Mouse (Mus musculus) Muller cell, postnatal 12 days (primary cell): Measurements from ENCODE around the gene Tmc3.

Experiments
- DNase-seq: peaks from one replicate; pipeline ENCODE4 v3.0.0-alpha.2; 2015; ENCODE audit errors: inconsistent ontology term

Gene Tmc3

DNA sequence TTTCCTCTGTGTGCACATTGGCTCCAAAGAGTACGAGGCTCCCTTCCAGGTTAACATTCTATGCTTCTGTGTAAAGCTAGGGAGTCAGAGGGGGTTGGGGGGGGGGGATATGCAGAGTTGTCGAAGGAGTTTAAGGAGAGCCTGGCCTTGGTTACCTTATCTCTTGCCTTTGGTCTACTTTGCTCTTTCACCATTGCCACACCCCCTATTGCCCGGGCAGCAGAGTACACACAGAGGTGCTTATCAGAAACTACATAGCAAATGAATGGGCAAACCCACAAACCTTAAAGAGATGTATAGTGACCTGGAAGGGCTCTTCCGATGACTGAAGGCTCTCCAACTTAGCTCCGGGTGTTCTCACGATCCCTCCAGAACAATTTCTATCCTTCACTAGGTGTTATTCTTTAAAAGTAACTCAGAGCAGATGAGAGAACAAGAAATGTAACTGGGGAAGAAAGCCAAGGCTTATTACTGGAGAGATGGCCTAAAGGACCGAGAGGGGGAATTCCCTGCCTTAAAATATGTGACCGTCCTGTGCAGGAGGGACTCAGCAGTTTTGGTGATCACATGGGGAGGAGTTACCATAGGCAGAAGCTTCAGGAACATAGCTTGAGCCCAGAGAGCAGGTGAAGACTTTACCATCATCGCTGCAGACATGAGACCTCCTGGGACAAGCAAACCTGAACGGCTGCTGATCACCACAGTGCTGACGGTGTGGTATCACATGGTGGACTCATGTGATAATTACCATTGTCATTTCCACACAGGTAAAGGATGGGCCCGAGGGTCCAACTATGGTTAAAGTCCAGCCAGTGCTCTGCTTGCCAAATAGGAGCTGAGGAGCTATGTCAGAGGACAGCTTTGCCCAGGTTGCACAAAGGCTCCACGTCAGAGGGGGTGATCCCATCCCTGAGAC is 14.5 kb downstream of the Tmc3 start:
- no peak for DNase-seq

DNA sequence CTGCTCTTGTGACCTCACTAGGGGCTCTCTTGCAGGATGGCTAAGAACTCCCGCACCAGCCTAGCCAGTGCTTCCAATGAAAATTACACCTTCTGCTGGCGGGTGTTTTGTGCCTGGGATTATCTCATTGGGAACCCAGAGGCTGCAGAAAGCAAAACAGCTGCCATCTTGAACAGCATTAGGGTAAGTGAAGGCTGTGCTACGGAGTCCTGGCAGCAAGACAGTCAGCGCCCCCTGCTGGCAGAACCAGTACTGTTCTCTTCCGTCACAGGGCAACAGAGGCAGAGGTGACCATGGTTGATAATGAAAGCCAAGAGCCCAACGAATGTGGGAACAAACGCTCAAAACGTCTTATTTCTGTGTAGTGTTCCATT is 15.2 kb downstream of the Tmc3 start:
- DNase-seq = no peak

DNA sequence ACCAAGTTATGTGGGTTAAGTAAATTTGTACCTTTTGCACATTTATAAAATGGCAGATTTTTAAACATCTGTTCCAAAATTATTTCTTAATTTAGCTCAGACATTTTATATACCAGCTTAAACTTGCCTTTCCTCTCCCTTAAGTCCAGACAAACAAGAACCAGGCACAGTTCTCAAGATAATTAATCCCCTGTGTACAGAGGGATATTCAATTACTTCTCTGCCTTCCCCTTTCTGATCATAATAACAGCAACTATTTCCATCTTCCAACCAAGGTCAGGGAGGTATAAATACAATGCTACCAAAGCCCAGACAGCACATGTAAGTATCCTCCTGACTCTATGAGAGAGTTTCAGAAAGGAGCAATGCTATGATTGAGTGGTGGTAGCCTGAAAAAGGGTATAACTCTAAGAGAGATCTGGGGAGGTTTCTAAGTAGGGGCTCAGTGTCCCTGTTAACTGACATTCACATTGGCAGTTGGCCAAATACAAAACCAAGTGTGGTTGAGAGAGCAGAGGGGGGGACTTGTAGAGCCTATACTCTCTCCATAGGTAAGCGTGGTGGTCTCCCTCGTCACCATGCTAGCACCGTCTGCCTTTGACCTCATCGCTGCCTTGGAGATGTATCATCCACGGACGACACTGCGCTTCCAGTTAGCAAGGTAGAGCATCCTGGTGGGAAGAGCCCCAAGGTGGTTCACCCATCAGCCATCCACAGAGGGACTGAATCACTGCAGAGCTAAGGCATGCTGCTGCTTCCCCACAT is 19.6 kb downstream of the Tmc3 start:
- no peak for DNase-seq

GRCm38 (mm10) chr7:83606796-83607195 is 22.1 kb downstream of the Tmc3 start:
- no peak for DNase-seq

GRCm38 (mm10) chr7:83609891-83610290 is 25.2 kb downstream of the Tmc3 start:
- no peak for DNase-seq

- DNase-seq = no peak
These were observed 27.2 kb downstream of the Tmc3 start for GRCm38 (mm10) chr7:83611886-83612285.

- no peak for DNase-seq
These were observed 30.5 kb downstream of the Tmc3 start for GRCm38 (mm10) chr7:83615272-83615671.

GRCm38 (mm10) chr7:83615815-83616214 is 31.1 kb downstream of the Tmc3 start:
- DNase-seq = no peak

- no peak for DNase-seq
These were observed 31.5 kb downstream of the Tmc3 start for GRCm38 (mm10) chr7:83616268-83616667.

GRCm38 (mm10) chr7:83618709-83619108 is 34.0 kb downstream of the Tmc3 start:
- DNase-seq = no peak

- DNase-seq = no peak
These were observed 37.9 kb downstream of the Tmc3 start for GRCm38 (mm10) chr7:83622582-83622981.

GRCm38 (mm10) chr7:83624065-83624464 is 39.3 kb downstream of the Tmc3 start:
- DNase-seq = no peak

- DNase-seq = no peak
These were observed 42.0 kb downstream of the Tmc3 start for GRCm38 (mm10) chr7:83626557-83627257.

GRCm38 (mm10) chr7:83627369-83627768 is 42.6 kb downstream of the Tmc3 start:
- DNase-seq = no peak

- DNase-seq = peak; percentile 34
These were observed 46.5 kb downstream of the Tmc3 start for GRCm38 (mm10) chr7:83631073-83631827.

- DNase-seq = peak; percentile 96
These were observed 47.3 kb downstream of the Tmc3 start, which contains the start of gene Stard5 for GRCm38 (mm10) chr7:83631828-83632681. Gene Stard5 (plus strand): TSS chr7:83631959.

DNA sequence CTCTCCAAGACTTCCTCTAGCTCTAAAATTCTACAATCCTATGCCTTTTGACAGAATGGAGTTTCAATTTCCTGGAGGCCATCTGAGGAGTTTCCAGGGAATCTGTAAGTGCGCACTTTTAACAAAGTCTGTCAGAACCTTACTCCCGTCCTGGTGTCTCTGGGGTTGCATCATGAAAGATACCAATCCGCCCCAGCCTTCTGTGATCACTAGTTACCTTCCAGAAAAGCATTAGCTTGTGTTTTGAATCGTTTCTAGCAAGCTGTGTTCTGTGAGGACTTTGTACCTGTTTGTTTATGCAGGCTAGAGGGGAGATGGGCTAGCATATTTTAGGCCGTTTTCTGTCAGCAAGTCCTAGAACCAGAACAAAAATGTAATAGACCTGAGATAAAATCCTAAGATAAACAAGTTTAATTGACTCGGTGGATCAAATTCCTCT is 48.0 kb downstream of the Tmc3 start:
- DNase-seq = no peak

- no peak for DNase-seq
These were observed 49.1 kb downstream of the Tmc3 start for GRCm38 (mm10) chr7:83633856-83634255.

DNA sequence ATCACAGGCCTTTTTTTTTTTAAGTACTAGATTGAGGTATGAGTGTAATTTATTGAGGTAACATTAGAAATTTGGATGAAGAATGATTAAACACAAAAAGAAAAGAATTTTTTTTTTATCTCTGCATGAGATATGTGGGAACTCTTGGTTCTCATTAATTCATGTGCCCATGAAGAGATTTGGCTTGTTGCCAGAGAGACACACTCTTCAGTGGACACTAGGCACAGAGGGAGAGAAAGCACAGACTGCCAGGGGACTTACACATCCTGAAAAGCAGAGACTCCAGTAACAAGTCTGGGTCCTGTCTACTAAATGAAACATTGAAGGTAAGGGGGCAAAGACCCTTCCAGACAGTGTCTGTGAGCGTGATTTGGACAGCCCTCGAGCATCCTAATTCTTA is 51.0 kb downstream of the Tmc3 start:
- DNase-seq = peak; percentile 42

GRCm38 (mm10) chr7:83636425-83636824 is 51.7 kb downstream of the Tmc3 start:
- DNase-seq = no peak
